Mouse (Mus musculus): ENCODE data around the gene Acsm1. TPM values are rescaled to one million over a fixed set of nuclear protein-coding genes. Genes with fewer than 3 reads are reported as not detected.

Gene Acsm1
- not detected in 2 replicates for total RNA-seq (2023)

GRCm38 (mm10) chr7:119606664-119607076 lies at the start of gene Acsm1:
Acsm1 (plus strand) TSS chr7:119607026.

GRCm38 (mm10) chr7:119689726-119690125 lies 82.9 kb downstream of the Acsm1 start, which contains the start of gene Acsm4:
Acsm4 (plus strand) TSS chr7:119690026.

Other genes starting within 250 kb of the Acsm1 start
- gene Gp2, start 147.7 kb upstream of the Acsm1 start, total RNA-seq (2023): not detected in 2 replicates
- gene Umod, start 127.7 kb upstream of the Acsm1 start, total RNA-seq (2023): not detected in 2 replicates
- gene Acsm5, start 87.6 kb upstream of the Acsm1 start, total RNA-seq (2023): not detected in 2 replicates
- gene Pdilt, start 83.5 kb upstream of the Acsm1 start, total RNA-seq (2023): not detected in 2 replicates
- gene Acsm2, start 52.7 kb upstream of the Acsm1 start, total RNA-seq (2023): not detected in 2 replicates
- gene Acsm4, start 83.0 kb downstream of the Acsm1 start, total RNA-seq (2023): not detected in 2 replicates
- gene Thumpd1, start 113.8 kb downstream of the Acsm1 start, total RNA-seq (2023): 13.7 and 18.0 TPM in 2 replicates
- not detected in 2 replicates for gene Acsm3, start 153.9 kb downstream of the Acsm1 start, total RNA-seq (2023)
- 8.9 and 13.4 TPM in 2 replicates for gene Rexo5, start 187.0 kb downstream of the Acsm1 start, total RNA-seq (2023)
- 2.3 and 3.3 TPM in 2 replicates for gene Eri2, start 187.0 kb downstream of the Acsm1 start, total RNA-seq (2023)

All from neutrophil, adult 65 days (primary cell).